Mouse (Mus musculus) c-Kit-negative CD71-positive TER-119-positive erythroid progenitor cells, embryonic 14.5 days (primary cell): ENCODE results near the gene Hjurp.

Experiments
- DNase-seq: peaks from one replicate; pipeline ENCODE4 v3.0.0-alpha.2; 2013; ENCODE audit warnings: low read depth, low spot score

Hjurp gene

DNA sequence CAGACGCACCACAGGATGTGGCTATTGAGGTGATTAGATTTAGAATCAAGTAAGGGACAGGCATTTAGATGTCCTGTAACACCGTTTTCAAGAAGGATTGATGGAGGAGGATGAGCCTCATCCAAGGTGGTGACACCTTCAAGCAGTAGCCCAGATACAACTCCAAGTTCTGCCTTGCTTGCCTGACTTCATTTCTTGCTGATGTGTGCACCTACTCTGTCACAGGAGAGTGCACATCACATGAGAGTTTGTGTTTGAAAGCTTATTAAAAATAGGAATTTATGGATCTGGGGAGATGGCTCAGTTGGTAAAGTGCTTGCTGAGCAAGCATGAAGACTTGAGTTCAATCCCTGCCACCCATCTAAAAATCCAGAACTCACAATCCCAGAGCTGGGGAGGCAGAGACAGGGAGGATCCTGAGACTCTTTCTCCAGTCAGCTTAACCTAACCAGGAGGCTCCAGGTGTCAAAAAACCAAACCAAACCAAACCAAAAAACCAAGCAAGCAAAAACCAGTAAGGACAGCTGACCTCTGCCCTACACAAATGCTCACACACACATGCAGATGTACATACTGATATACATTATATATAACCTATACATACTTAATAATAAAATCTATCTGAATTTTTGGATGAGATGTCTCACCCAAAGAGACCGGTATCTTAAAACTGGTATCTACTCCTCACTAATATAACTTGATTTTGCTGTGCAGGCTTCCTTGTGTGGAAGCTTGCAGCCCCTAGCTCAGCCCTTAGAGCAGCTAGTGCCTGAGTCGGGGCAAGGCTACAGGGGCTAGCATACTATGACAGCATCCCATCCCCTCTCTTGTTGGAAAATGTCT is 21.5 kb upstream of the Hjurp start:
- DNase-seq: no peak

DNA sequence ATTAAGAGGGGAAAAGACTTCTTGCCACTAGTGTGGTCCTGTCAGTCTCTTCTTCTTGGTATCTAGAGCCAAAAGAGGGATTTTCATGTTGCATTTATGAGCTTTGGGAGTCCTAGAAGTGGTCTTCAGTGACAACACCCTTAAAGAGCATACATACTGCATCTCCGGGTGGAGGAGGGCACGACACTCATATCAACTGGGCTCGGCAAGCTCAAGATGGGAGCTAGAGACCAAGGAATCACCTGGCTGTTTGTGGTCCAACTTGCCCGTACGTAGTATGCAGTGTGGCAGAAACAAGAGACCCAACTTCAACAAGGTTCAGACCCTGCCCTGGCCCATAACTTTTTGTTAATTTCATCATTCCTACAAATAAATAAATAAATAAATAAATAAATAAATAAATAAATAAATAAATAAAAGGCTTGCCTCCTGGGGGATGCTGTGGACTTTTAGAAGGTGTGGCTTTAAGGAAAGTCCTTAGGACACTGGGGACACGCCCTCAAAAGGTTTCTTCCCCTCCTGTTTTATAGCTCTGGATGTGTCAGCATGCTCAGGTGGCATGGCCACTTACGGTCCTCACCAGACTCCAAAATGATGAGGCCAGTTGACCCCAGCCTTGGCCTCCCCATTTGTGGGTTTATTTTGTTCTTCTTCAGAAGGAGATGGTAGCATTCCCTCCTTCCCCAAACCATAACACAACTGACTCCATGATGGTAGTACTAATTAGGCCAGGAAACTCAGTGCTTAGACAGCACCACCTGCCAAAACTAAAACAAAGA is 20.2 kb upstream of the Hjurp start:
- no peak for DNase-seq

DNA sequence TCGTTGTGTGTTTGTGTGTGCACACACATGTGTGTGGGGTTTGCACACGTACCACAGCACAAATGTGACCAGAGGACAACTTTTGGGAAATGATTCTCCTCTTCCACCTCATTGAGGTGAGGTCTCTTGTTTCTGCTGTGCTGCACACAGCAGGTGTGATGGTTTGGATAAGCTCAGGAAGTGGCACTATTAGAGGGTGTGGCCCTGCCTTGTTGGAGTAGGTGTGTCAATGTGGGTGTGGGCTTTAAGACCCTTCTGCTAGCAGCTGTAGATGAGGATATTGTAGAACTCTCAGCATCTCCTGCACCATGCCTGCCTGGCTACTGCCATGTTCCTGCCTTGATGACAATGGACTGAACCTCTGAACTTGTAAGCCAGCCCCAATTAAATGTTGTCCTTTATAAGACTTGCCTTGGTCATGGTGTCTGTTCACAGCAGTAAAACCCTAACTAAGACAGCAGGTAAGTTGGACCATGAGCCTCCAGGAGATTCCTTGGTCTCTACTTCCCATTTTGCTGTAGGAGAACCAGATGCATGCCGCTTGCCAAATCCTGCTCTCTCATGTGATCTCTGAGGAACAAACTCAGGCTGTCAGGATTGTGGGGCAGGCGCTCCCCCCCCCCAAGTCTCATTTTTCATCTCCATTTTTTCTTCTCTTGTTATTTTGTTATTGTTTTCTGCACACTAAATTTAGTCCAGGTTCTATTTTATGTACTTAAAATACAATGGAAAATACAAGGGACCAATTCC is 18.9 kb upstream of the Hjurp start:
- DNase-seq: no peak

DNA sequence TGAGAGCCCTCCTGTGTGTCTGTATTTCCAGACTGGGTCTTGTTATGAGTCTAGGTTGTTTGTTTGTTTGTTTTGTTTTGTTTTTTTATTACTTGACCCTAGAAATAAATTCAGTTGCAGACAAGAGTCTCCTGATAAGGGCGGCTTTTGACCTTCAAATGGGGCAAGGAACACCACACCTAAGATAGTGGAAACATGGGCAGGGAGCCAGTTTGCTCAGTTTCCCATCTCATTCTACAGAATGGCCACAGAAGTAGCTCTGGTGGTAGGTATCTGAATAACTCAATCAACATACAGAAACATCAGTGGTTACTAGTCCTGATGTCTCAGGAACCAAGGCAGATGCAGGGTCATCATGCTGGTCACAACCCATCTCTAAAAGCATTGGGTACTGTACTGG is 17.2 kb upstream of the Hjurp start:
- DNase-seq: no peak

DNA sequence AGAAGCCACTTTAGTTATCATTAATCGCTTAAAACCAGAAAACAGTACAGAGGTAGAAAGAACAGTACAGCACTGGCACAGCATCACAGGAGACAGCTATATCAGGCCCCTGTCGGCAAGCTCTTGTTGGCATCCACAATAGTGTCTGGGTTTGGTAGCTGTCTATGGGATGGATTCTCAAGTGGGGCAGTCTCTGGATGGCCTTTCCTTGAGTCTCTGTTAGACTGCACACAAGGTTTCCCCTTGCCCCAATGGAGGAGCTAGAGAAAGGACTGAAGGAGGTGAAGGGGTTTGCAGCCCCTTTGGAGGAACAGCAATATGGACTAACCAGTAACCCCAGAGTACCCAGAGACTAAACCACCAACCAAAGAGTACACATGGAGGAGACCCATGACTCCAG is 14.6 kb upstream of the Hjurp start:
- DNase-seq: no peak

DNA sequence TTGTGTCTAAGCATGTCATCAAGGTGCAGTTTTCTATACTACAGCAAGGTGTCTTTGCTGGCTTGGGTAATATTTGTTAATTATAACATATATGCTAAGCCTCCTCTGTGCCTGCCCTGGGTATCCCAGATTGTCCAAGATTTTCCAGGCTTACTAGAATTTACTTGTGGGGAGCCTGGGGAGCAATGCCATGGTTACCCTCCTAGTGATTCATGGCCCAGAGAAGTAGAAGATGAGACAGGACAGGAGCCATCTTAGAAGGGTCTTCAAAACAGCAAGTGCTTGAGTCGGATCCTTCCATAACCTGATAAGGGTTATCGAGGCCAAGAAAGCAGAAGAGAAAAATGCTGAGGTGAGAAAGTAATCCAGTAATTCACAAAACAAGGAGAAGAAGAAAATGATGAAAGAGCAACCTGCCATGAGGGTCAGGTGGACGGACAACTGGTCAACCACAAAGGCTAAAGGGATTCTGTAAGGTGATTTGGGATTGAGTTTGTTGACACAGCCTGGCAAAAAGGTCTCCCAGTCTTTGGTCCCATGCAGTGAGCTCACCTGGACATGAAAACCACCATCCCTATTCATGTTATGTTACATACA is 14.1 kb upstream of the Hjurp start:
- no peak for DNase-seq

DNA sequence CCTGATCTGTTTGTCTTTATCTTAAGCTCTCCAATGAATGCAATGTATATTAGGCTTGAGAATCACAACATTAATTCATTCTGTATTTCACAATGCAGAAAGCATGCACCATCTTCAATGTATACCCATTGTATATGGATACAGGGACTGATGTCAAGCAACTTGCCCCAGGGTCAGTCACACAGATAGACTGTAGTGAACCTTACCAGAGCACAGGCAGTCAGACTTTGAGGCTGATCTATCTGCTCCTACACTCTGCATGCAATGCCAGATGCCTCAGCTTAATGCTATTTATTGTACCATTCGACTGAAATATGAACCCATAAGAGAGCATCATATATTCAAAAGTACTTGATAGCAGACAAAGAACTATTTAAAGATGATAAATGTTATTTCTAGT is 13.1 kb upstream of the Hjurp start:
- DNase-seq: no peak

DNA sequence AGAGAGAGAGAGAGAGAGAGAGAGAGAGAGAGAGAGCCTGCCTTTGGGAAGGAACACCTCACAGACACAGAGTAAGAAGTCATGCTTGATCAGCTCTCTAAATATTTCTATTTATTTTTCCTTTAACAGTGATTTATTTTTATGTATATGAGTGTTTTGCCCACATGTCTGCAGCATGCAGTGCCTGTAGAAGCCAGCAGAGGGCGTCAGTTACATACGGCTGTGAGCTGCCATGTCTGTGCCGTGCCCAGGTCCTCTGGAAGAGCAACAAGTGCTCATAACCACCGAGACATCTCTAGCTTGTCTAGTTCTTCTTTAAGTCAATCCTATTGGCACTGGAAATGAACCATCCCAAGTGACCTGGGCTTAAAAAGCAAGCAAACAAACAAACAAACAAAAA is 12.5 kb upstream of the Hjurp start:
- no peak for DNase-seq

DNA sequence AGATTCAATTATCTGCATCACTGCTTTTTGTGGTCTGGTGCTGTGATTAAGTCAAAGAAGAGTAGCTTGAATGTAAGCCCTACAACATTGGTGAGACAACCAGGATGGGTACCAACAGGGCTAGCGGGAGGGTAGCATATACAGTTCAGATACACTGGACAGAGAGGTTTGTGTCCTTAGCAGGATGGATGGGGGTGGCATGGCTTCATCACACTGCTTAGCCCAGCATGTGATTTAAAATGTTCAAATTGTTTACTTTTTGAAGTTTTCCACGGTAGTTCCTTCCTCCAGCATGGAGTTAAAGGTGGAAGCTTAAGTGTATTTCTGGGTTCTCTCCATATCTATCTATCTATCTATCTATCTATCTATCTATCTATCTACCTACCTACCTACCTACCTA is 11.7 kb upstream of the Hjurp start:
- DNase-seq: no peak

DNA sequence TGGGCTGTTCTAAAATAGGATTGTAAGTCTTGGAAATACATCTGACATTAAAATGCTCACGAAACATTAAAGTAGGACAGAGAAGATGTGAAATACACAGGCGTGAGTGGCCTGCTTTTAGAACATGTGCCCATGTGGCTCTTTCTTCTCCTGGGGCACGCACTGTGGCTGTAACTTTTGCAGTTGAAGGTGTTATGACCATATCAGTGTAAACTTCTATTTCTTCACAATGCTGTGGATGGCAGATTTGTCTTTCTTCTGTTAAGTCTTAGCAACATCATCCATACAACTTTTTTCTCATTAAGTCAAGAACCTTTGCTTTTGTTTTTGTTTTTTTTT is 11.3 kb upstream of the Hjurp start:
- DNase-seq: no peak

DNA sequence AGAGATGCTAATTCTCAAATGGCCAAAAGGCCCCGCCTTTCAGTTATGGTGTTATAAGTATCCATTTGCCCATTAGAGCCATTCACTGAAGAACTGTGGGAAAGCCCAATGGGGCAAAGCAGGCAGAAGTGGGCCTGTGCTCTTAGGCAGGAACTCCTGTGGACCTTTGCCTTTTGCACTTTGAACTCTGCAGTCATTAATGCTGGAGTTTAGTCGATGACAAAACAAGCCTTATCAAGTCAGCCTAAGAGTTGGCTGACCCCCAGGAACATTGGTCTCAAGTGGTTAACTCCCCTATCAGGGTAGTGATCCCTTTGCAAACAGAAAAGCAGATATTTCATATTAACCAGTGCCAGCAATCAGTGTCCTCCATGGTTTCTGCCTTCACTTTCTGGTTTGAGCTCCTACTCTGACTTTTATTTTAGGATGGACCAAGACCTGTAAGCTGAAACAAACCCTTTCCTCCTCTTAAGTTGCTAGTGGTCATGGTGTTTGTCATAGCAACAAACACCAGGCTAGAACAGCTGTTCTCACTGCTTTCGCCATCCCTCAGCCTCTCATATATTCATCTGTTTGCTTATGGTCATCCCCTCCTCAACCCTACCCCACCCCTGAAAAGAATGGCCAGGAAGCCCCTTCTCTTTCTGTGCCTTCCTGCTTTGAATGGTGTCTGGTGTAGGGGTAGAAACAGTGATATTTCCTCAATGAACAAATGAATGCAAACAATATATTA is 10.8 kb upstream of the Hjurp start:
- DNase-seq: no peak

DNA sequence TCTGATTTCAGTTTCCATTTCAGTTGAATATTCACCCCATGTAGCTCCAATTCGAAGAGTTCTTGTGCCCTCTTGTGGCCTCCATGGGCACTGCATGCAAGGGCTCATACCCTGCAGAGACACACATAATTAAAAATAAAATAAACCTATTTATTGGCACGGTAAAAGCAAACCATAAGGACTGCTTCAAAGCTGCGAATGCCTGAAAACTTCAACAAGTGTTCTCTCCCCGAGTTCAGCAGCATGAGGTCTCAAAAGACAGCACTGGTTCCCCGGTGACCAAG is 10.2 kb upstream of the Hjurp start:
- DNase-seq: no peak

DNA sequence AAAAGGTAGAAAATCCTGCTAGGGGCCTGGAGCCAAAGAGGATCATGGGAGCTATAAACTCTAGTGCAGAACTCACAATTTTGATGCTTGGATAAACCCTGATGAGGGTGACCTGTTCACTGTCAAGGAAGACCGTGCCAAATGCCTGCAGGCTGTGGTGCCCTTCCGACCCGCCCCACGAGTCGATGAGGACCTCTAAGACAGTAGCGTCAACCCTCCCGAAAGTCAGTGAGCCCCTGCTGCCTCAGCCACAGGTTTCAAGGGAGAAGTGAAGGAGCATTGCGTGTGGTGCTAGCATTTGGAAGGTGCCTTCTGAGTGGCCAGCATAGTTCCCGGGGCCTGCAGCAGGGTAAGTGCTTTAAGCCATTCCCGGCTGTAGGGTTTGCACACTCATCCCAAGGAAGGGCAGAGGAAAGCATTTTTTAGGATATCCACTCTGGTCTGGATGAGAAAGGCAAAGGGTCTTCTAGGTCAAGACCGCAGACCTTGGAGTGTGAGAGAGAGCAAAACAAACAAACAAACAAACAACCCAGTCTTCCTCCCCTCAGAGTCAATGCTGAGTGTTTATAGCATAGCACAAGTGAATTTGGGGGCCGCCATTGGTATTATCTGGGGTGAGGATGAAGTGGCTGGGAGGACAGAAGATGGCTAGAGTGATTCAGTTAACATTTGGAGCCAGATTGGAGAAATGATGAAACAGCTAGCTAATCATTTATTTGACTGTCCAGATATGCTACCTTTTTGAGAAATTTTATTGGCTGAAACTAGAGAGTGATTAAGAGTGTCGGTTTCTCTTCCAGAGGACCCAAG is 9.7 kb upstream of the Hjurp start:
- DNase-seq: no peak

DNA sequence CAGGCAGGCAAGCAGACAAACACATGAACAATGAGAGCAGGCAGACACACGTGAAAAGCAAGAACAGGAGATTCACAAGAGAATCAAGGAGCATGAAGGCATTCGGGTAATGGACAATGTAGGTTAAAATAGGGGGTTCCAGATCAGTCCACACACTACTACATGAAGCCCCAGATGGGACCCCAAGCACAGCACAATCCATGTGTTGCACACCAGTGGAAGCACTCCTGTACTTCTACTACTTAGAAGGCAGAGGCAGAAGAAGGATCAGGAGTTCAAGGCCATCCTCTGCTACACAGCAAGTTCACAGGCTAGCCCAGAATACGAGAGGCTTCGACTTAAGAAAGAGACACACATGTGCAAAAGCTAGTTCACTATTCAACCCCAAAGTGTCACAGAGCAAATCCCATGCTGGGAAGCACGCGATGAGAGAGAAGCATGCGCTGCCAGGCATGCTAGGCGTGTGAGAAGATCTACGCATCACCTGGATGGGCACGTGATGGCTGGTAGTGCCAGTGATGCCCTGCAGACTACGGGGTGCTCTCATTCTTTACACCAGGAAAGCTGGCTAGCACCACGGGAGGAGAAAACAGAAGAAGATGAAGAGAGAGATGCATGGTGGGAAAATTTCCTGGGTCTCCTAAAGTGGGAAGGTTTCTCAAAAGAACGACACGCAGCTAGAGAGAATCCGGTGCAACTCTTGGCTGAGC is 8.9 kb upstream of the Hjurp start:
- no peak for DNase-seq

DNA sequence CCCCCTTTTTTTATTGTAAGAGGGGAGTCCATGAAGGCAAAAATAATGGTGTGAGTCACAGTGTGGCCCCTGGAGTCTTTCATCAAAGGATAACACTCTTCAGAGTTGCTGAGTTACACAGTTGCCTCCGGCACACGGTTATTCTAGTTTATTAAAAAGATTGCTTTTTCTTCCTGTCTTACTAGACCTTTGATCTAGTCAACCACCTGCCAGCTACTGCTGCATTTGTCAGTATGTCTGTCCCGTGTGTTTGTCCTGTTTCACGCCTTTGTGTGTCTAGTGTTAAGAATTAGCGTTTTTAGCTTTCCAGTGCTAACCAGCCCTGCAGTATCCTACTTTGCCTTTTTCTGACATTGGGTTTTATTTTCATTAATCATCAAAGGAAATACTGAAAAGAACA is 8.2 kb upstream of the Hjurp start:
- DNase-seq: no peak

DNA sequence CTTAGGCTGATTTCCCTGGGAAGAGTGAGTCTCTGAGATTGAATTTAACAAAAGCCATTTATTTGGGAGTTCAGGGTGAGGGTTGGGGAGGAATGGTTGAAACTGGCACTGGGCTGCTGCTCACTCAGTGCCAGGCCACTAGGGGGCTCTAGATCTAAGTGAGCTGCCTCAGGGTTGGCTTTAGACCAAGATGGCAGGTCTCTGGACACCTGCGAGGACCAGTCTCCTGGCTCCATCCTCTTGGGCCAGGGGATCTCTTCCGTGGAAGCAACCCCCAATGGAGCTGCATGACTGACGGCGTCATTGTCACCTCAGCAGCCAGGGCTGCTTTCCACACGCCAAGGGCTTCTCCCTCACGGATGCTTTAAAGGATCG is 7.5 kb upstream of the Hjurp start:
- DNase-seq: no peak

DNA sequence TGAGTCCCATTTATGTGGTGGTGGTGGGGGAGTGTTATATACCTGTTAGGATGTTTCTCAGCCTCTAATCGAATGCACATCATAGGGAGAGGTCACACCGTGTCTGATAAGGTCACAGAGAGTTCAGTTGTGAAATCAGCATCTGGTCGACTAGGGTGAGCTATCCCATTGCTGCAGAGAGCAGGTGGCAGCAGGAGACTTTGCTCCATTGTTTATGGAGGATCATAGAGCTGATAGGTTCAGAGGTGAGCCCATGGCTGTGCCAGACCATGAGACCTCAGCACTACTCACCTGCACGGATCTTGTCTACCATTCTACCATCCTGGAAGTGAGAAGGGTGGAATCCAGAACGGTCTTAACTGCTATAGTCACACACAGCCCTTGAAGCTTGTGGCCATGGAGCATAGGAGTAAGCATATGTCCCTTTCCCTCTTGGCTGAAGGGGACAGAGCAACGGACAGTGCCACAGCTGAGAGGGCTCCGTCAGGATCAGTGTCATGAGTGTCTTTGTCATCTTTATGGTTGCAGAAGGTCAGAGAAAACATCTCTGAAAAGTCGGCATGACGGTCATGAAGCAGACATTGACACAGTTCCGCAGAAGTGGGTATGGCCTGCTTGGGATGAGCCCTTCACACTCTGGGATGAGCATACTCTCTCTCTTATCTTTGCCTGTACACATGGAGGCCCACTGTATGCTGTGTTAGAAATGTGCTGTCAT is 7.0 kb upstream of the Hjurp start:
- DNase-seq: no peak

DNA sequence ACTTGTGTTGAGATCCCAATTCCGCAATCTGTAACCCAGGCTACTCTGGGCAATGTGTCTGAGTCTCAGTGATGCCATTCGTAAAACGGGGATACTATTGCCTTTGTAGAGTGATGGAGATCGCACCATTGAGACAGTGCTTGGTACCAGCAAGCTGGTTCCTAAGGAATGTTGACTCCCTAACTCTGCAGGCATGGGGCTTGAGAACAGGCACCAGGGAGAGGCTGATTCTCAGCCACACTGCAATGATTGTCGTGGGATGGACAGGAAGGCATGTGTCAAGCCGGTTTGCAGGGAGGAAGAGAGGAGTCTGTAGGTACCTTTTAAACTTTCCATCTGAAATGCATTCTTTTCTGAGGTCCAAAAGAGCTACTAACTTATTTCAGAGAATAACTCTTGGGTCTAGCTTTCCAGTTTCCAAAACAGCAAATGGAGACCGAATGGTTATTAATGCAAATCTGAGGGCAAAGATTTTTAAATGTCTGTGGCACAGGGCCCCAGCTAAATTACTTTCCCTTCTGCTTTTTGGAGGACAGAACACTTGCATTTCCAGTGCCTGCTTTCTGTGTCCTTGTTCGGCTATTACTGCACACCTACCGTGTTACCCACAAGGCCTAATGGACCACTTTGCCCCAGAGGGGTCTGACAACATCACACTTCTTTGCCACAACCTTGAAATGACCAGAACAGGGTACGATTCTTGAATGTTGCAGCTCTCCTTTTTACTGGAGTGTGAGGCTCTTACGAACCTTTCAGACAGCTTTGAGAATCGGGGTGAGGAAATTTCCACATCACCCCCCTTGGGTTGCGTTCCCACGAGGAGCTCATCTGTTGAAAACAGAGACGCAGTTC is 6.2 kb upstream of the Hjurp start:
- no peak for DNase-seq

DNA sequence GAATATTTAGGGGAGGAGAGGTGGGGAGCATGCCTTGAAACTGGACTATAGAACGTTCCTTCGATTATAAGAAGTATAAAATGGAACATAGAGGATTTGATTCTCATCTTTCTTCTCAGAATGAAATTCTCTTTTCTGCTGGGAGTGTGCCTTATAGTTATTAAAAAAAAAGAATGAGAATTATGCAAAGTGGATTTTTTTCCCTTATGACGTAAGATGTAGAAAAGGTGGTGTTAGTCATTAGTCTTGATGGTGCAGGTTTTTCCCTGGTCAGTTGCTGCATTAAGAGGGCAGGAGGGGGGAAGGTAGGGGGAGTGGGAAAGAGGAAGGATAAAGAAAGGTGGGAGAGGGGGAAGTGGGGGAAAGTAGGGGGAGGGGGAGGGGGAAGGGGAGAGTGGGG is 4.9 kb upstream of the Hjurp start:
- DNase-seq: no peak
